Mouse (Mus musculus) leukemia stem cell, adult 10-12 weeks (primary cell): ENCODE results near the gene Tmprss13. TPM values are rescaled to one million over a fixed set of nuclear protein-coding genes. Genes with fewer than 3 reads are reported as not detected.

Experiments used
- polyA plus RNA-seq: library from polyadenylated mRNA; stranded (reverse); fragments of >175 nt; gene quantifications from 2 replicates; pipeline ENCODE4 v1.2.3, GENCODE M21; 2012; ENCODE audit warnings: low replicate concordance

Tmprss13 gene
- not detected in 2 replicates for polyA plus RNA-seq

GRCm38 (mm10) chr9:45318855-45319254 is at the start of gene Tmprss13:
Gene Tmprss13 (plus strand): TSS chr9:45319100.

GRCm38 (mm10) chr9:45370117-45370561 is 51.2 kb downstream of the Tmprss13 start, which contains the start of gene Fxyd6:
Gene Fxyd6 (plus strand): TSS chr9:45370185.

Other genes with a start within 250 kb of the Tmprss13 start
- gene Jaml, start 239.9 kb upstream of the Tmprss13 start, polyA plus RNA-seq: 0.14 and 0.61 TPM in 2 replicates
- 0.08 TPM in 2 replicates for gene Scn2b, start 201.3 kb upstream of the Tmprss13 start, polyA plus RNA-seq
- 0.07 and 0.16 TPM in 2 replicates for gene Scn4b, start 180.7 kb upstream of the Tmprss13 start, polyA plus RNA-seq
- gene BC049352, start 137.1 kb upstream of the Tmprss13 start, polyA plus RNA-seq: not detected in 2 replicates
- not detected in 2 replicates for gene Tmprss4, start 115.0 kb upstream of the Tmprss13 start, polyA plus RNA-seq
- 2.4 and 3.0 TPM in 2 replicates for gene Il10ra, start 50.0 kb upstream of the Tmprss13 start, polyA plus RNA-seq
- gene Fxyd6, start 51.1 kb downstream of the Tmprss13 start, polyA plus RNA-seq: 0.09 TPM in 1 of 2 replicates, not detected in the other
- 2.9 TPM in 1 of 2 replicates, not detected in the other for gene Fxyd2, start 80.6 kb downstream of the Tmprss13 start, polyA plus RNA-seq
- 0.24 and 0.75 TPM in 2 replicates for gene Dscaml1, start 107.5 kb downstream of the Tmprss13 start, polyA plus RNA-seq